Mouse (Mus musculus) embryonic facial prominence, embryonic 10.5 days (tissue): ENCODE results near the gene Adcy1. TPM values are rescaled to one million over a fixed set of nuclear protein-coding genes. Genes with fewer than 3 reads are reported as not detected.

Source experiments
- DNase-seq: peaks from one replicate; pipeline ENCODE4 v3.0.0-alpha.2; 2017; ENCODE audit warnings: low spot score
- H3K27ac ChIP-seq: fragments of 300-500 bp; sonication (generic); replicated peaks from 2 replicates; pipeline ENCODE4 v1.5.1; 2016; ENCODE audit warnings: mild to moderate bottlenecking
- H3K27me3 ChIP-seq: fragments of 300-500 bp; sonication (generic); replicated peaks from 2 replicates; pipeline ENCODE4 v1.6.1; 2016; ENCODE audit warnings: low read depth, mild to moderate bottlenecking; ENCODE audit not compliant: poor library complexity, severe bottlenecking
- H3K36me3 ChIP-seq: fragments of 300-500 bp; sonication (generic); replicated peaks from 2 replicates; pipeline ENCODE4 v1.6.1; 2016; ENCODE audit warnings: mild to moderate bottlenecking, moderate library complexity
- H3K4me1 ChIP-seq: fragments of 300-500 bp; sonication (generic); 2 replicates; pipeline ENCODE4 v1.6.1; 2016
- H3K4me3 ChIP-seq: fragments of 300-500 bp; sonication (generic); 2 replicates; pipeline ENCODE4 v1.5.1; 2016; ENCODE audit warnings: mild to moderate bottlenecking, moderate library complexity
- H3K9me3 ChIP-seq: fragments of 300-500 bp; sonication (generic); 2 replicates; pipeline ENCODE4 v1.6.1; 2016; ENCODE audit warnings: mild to moderate bottlenecking
- WGBS: fragments of 180-500 bp; shearing (Covaris S2); methylation state at CpG from one replicate; pipeline ENCODE4 v1.1.7; 2016; 5-methylcytosine and 5-hydroxymethylcytosine counted together
- polyA plus RNA-seq: library from polyadenylated mRNA; unstranded; fragments of >200 nt; fragmentation: Nextera tagmentation; extraction: Ambion mirVana; gene quantifications from 2 replicates; pipeline ENCODE4 v1.2.1, GENCODE M21; 2016

Gene Adcy1
- polyA plus RNA-seq, 1 experiment from 2014 or later: 1.2 TPM

GRCm38 (mm10) chr11:7147945-7148344 lies 84.7 kb downstream of the Adcy1 start:
- no peaks in the 10 kb centered on the region for H3K27me3 ChIP-seq
- 90% methylated on average over 7 of the region's 7 CpGs for WGBS
- DNase-seq: no peak
- no peak overlapping the region for H3K27ac ChIP-seq
- H3K4me3 ChIP-seq: no peak overlapping the region
- no peaks in the 10 kb centered on the region for H3K9me3 ChIP-seq
- H3K4me1 ChIP-seq: peaks cover 5% of the 10 kb centered on the region; the same call in 1 of the 2 replicates
- no peaks in the 10 kb centered on the region; the same call in 1 of the 2 replicates for H3K36me3 ChIP-seq

- 72% methylated on average over 7 of the region's 7 CpGs for WGBS
- H3K9me3 ChIP-seq: no peaks in the 10 kb centered on the region
- no peak overlapping the region for H3K4me3 ChIP-seq
- H3K36me3 ChIP-seq: no peaks in the 10 kb centered on the region; the same call in 1 of the 2 replicates
- no peaks in the 10 kb centered on the region for H3K27me3 ChIP-seq
- H3K4me1 ChIP-seq: peaks cover 5% of the 10 kb centered on the region; the same call in 1 of the 2 replicates
- no peak overlapping the region; the same call in 1 of the 2 replicates for H3K27ac ChIP-seq
- DNase-seq: no peak
Measured at GRCm38 (mm10) chr11:7149471-7149870, 86.2 kb downstream of the Adcy1 start.

DNA sequence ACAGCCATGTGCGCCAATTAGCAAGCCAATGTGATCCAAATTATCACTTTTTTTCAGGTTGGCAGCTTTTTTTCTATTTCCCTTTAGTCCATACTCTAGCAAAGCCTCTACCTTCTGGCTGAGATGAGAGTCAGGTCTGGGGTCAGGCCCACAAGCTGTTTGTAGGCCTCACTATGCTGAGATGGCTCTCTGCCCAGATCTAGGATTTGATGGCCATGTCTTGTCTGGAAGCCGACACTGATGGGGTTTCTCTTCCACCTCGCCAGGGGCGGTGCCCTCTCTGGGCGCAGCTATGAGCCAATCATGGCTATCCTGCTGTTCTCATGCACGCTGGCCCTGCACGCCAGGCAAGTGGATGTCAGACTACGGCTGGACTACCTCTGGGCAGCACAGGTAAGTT lies 87.2 kb downstream of the Adcy1 start:
- no peak overlapping the region for H3K27ac ChIP-seq
- no peaks in the 10 kb centered on the region for H3K27me3 ChIP-seq
- no peaks in the 10 kb centered on the region for H3K9me3 ChIP-seq
- H3K4me1 ChIP-seq: peaks cover 5% of the 10 kb centered on the region; the same call in 1 of the 2 replicates
- WGBS: 96% methylated on average over 8 of the region's 8 CpGs
- DNase-seq: no peak
- H3K36me3 ChIP-seq: no peaks in the 10 kb centered on the region
- no peak overlapping the region for H3K4me3 ChIP-seq

DNA sequence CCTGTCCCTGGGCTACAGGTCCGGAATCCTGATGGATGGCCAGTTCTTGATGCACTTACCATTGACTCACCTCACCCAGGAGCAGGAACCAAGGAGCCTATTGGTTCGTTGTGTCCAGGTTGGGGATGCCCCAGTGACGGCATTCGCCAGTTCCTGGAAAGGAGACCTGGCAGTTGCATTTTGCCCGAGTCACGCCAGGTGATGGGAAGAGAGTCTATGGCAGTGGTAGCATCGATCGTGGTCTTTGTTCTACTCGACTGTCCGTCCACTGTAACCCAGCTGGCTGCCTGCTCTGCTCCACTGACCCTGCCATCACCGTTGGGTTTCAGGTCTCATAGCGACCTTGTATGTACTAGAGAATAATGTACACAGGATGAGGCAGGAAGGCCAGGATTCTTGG lies 89.1 kb downstream of the Adcy1 start:
- H3K36me3 ChIP-seq: no peaks in the 10 kb centered on the region
- no peak overlapping the region for H3K27ac ChIP-seq
- H3K27me3 ChIP-seq: no peaks in the 10 kb centered on the region
- DNase-seq: no peak
- H3K9me3 ChIP-seq: no peaks in the 10 kb centered on the region
- WGBS: 93% methylated on average over 12 of the region's 12 CpGs
- H3K4me1 ChIP-seq: peaks cover 5% of the 10 kb centered on the region; the same call in 1 of the 2 replicates
- no peak overlapping the region for H3K4me3 ChIP-seq

DNA sequence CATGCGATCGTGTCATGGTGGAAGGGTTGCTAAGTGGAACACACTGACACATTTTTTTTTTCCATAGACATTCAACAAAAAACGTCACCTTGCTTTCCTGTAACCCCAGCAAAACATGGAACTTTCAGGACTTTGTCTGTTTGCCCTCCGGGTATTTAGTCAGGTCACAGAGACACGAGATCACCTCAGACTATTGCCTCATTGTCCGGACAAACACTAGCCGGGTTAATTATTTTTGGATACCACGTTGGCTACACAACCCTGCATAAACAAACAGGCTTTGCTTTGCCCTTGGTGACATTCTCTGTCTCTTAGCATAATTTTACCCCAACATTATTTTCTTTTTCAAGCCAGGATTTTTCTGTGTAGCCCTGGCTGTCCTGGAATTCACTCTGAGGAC lies 89.8 kb downstream of the Adcy1 start:
- 79% methylated on average over 8 of the region's 8 CpGs for WGBS
- H3K27me3 ChIP-seq: no peaks in the 10 kb centered on the region
- no peaks in the 10 kb centered on the region for H3K9me3 ChIP-seq
- no peak for DNase-seq
- peaks cover 5% of the 10 kb centered on the region; the same call in 1 of the 2 replicates for H3K4me1 ChIP-seq
- H3K27ac ChIP-seq: no peak overlapping the region
- H3K36me3 ChIP-seq: no peaks in the 10 kb centered on the region
- no peak overlapping the region for H3K4me3 ChIP-seq

DNA sequence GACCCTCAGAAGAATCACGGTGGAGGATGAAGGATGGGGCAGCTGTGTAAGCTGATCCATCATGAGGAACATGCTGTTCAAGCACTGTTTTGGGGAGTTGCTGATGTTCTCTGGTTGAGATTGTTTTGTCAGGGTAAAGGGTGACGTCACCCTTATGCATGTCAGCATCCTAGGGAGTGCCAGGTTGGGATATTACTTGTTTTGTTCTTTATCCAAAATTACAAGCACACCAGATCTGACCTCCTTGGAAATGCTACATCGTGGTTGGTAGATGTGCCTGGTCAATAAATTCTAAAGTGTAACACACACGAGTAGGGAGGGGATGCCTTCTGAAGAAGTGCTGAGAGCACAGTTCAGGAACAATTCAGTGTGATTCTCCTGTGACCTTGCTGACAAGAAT lies 93.1 kb downstream of the Adcy1 start:
- no peaks in the 10 kb centered on the region for H3K27me3 ChIP-seq
- WGBS: 78% methylated on average over 4 of the region's 4 CpGs
- H3K4me3 ChIP-seq: no peak overlapping the region
- DNase-seq: no peak
- peaks cover 15% of the 10 kb centered on the region for H3K4me1 ChIP-seq
- H3K9me3 ChIP-seq: no peaks in the 10 kb centered on the region
- no peaks in the 10 kb centered on the region for H3K36me3 ChIP-seq
- no peak overlapping the region for H3K27ac ChIP-seq

DNA sequence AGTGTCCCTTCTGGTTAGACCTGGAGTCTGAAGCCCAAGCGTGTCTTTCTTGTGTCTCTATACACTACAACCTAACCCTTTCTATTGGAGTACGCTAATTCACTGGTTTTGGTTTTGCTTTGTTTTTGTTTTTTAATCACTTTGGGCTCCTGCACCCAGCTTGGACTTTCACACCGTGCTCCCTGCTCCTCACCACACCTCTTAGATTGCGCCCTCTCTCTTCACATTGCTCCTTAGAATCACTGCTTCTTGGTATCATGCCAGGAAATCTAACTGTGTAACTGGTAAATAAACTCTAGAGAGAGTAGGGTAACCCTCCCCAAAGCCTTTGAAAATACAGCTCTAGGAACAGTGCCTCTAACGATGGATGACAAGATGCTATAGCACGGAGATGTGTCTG lies 94.9 kb downstream of the Adcy1 start:
- Histone ChIP-seq H3K4me1 (peaks cover 16% of the 10 kb centered on the region), H3K4me3 (no peak overlapping the region), H3K36me3 (no peaks in the 10 kb centered on the region), H3K9me3 (no peaks in the 10 kb centered on the region), H3K27ac (no peak overlapping the region), H3K27me3 (no peaks in the 10 kb centered on the region)
- no peak for DNase-seq
- 87% methylated on average over 6 of the region's 6 CpGs for WGBS

GRCm38 (mm10) chr11:7160146-7160545 lies 96.9 kb downstream of the Adcy1 start:
- Histone ChIP-seq H3K36me3 (no peaks in the 10 kb centered on the region), H3K27me3 (no peaks in the 10 kb centered on the region), H3K4me1 (peaks cover 16% of the 10 kb centered on the region), H3K27ac (0 out of 2 replicates have a peak overlapping the region, but pooled peaks have one; percentile 15), H3K9me3 (no peaks in the 10 kb centered on the region), H3K4me3 (no peak overlapping the region)
- WGBS: 74% methylated on average over 6 of the region's 6 CpGs
- DNase-seq: no peak

DNA sequence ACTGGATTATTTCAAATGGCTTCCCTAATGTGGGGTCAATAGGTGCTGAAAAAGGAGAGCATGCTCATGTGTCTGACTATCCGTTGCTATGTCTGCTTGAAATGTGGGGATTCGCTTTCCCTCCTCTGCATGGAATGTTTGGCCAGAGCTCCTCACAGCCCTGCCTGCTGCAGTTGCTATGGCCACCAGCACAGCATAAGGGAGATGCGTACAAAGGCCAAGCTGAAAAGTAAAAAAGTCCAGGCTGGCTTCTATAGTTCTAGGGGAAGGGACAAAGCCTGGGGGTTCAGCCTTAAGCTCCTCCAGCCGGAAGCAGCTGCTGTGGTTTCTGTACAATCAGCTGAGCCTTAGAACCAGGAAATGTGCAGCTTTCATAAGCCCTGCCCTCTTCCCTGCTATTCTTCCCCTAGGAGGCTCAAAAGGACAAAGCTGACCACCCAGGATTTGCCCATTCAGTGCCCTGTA lies 97.4 kb downstream of the Adcy1 start:
- DNase-seq: no peak
- Histone ChIP-seq H3K4me1 (peaks cover 16% of the 10 kb centered on the region), H3K27me3 (no peaks in the 10 kb centered on the region), H3K36me3 (no peaks in the 10 kb centered on the region), H3K9me3 (no peaks in the 10 kb centered on the region), H3K4me3 (no peak overlapping the region), H3K27ac (peak overlapping the region; percentile 15; the same call in 1 of the 2 replicates)
- WGBS: 62% methylated on average over 4 of the region's 4 CpGs

DNA sequence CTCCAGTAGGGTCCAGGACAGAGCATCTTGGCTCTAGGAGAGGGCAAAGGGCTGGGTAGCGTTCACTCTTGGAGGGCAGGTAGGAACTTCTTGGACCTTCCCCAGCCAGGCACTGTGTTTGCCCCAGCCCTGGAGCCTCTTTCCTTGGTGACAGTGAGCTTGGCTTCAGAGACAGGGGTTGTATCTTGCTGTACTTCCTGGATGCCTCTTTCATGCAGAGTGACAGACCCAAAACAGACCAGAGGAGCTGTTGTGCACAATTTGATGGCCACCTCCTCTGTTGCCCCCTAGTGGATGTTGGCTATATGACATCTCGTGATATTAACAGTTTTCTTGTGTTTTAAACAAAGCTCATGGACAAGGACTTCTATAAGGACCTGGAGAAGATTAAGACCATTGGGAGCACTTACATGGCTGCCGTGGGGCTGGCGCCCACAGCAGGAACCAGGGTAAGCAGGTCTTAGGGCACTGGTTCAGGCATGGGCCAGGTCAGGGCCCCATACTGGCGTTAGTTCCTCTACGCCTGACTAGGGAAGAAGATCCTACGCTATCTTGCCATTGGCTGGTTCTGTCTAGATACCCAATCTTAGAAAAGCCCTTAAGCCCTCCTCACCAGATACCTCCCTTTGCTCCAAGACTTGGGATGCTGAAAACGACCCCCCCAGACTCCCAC lies 98.3 kb downstream of the Adcy1 start:
- H3K36me3 ChIP-seq: no peaks in the 10 kb centered on the region
- peaks cover 16% of the 10 kb centered on the region for H3K4me1 ChIP-seq
- no peaks in the 10 kb centered on the region for H3K9me3 ChIP-seq
- peak; percentile 46 for DNase-seq
- H3K27ac ChIP-seq: peak overlapping the region; percentile 15; the same call in 1 of the 2 replicates
- H3K4me3 ChIP-seq: no peak overlapping the region
- H3K27me3 ChIP-seq: no peaks in the 10 kb centered on the region
- 80% methylated on average over 8 of the region's 8 CpGs for WGBS

- 83% methylated on average over 4 of the region's 4 CpGs for WGBS
- DNase-seq: no peak
- Histone ChIP-seq H3K27me3 (no peaks in the 10 kb centered on the region), H3K27ac (no peak overlapping the region), H3K4me1 (peaks cover 16% of the 10 kb centered on the region), H3K4me3 (no peak overlapping the region), H3K9me3 (no peaks in the 10 kb centered on the region), H3K36me3 (no peaks in the 10 kb centered on the region; the same call in 1 of the 2 replicates)
Measured at GRCm38 (mm10) chr11:7164416-7164815, 101.1 kb downstream of the Adcy1 start.

- Histone ChIP-seq H3K36me3 (no peaks in the 10 kb centered on the region; the same call in 1 of the 2 replicates), H3K4me3 (no peak overlapping the region), H3K9me3 (no peaks in the 10 kb centered on the region), H3K27me3 (no peaks in the 10 kb centered on the region), H3K4me1 (no peaks in the 10 kb centered on the region), H3K27ac (no peak overlapping the region)
- DNase-seq: no peak
- 100% methylated on average over 1 of the region's 1 CpGs for WGBS
Measured at GRCm38 (mm10) chr11:7169645-7170044, 106.4 kb downstream of the Adcy1 start.

DNA sequence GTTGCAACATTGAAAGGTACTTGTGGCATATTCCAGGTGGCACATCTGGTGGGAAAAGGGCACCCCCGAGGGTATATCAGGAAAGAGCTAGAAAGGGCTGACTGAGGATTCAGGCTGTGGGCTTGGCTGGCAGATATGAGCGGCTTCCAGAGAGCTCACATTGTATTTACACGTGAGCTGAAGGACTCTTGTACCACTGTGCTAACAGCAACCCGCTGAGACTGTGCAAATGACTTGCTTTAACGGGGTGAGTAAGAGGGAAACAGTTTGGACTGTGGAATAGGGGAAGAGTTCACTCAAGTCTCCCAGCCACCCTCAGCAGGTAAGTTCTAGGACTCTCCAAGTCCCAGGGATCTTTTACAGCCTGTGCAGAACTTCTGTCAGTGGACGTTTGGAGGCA lies 110.4 kb downstream of the Adcy1 start:
- no peak for DNase-seq
- Histone ChIP-seq H3K36me3 (no peaks in the 10 kb centered on the region; the same call in 1 of the 2 replicates), H3K9me3 (no peaks in the 10 kb centered on the region), H3K27ac (no peak overlapping the region), H3K4me1 (peaks cover 4% of the 10 kb centered on the region; the same call in 1 of the 2 replicates), H3K4me3 (no peak overlapping the region), H3K27me3 (no peaks in the 10 kb centered on the region)
- 89% methylated on average over 6 of the region's 6 CpGs for WGBS
